In genomic region chr9:47280146-47280545, GRCm38 (mm10) we compare ENCODE assay signal across 7 mouse cellular contexts.
DNase-seq lines count a peak whose midpoint lies in the region; ATAC-seq lines count a peak whose summit lies in the region.

No protein-coding gene starts in this region.

- no peaks in the 10 kb centered on the region for H3K9me3 ChIP-seq in forebrain, embryonic 10.5 days
- H3K9me3 ChIP-seq in hindbrain, embryonic 15.5 days, result no peaks in the 10 kb centered on the region
- no peaks in the 10 kb centered on the region for H3K9me3 ChIP-seq in neural tube, embryonic 14.5 days (ENCODE audit: control insufficient read depth, low read length)

- peak overlapping the region; percentile 84 for H3K27ac ChIP-seq in forebrain, embryonic 10.5 days
- peak overlapping the region; percentile 49 for H3K27ac ChIP-seq in hindbrain, embryonic 15.5 days (replicated peaks)
- H3K27ac ChIP-seq in neural tube, embryonic 14.5 days (ENCODE audit: low read depth, low read length), result peak overlapping the region; percentile 50

- WGBS in forebrain, embryonic 10.5 days, result 23% methylated on average over 7 of the region's 7 CpGs
- WGBS in hindbrain, embryonic 15.5 days, result 26% methylated on average over 7 of the region's 7 CpGs
- WGBS in neural tube, embryonic 14.5 days, result 22% methylated on average over 7 of the region's 7 CpGs

- peak overlapping the region; percentile 16 for H3K4me3 ChIP-seq in forebrain, embryonic 10.5 days
- no peak overlapping the region for H3K4me3 ChIP-seq in hindbrain, embryonic 15.5 days
- H3K4me3 ChIP-seq in neural tube, embryonic 14.5 days (ENCODE audit: low read depth, low read length), result no peak overlapping the region

- peaks cover 71% of the 10 kb centered on the region for H3K4me1 ChIP-seq in forebrain, embryonic 10.5 days
- peaks cover 19% of the 10 kb centered on the region for H3K4me1 ChIP-seq in hindbrain, embryonic 15.5 days (replicated peaks)
- H3K4me1 ChIP-seq in neural tube, embryonic 14.5 days (ENCODE audit: control insufficient read depth, insufficient read depth, low read length), result peaks cover 13% of the 10 kb centered on the region; the same call in 1 of the 2 replicates

- H3K9ac ChIP-seq in hindbrain, embryonic 15.5 days, result no peak overlapping the region
- no peak overlapping the region for H3K9ac ChIP-seq in neural tube, embryonic 14.5 days (replicated peaks; ENCODE audit: low read depth, low read length)

- DNase-seq in left cerebral cortex, postnatal 4 days, result peak; percentile 75
- no peak for DNase-seq in left cerebral cortex, adult 9 months (ENCODE audit: low spot score in 2 of 2)
- DNase-seq in forebrain, embryonic 10.5 days (ENCODE audit: extremely low spot score, low spot score), result peak; percentile 79
- no peak for DNase-seq in frontal cortex, postnatal 25 days (ENCODE audit: low spot score in 2 of 2)

- intact Hi-C loops in left cerebral cortex, postnatal 4 days (cut with DNase I), result no loop called here

- no peak overlapping the region for H3K4me2 ChIP-seq in hindbrain, embryonic 15.5 days
- no peak overlapping the region for H3K4me2 ChIP-seq in neural tube, embryonic 14.5 days (ENCODE audit: low read depth, low read length)

- H3K27me3 ChIP-seq in forebrain, embryonic 10.5 days (ENCODE audit: poor library complexity, severe bottlenecking), result peaks cover 63% of the 10 kb centered on the region
- no peaks in the 10 kb centered on the region for H3K27me3 ChIP-seq in hindbrain, embryonic 15.5 days
- H3K27me3 ChIP-seq in neural tube, embryonic 14.5 days (ENCODE audit: control insufficient read depth, insufficient read depth, low read length), result no peaks in the 10 kb centered on the region

- no peaks in the 10 kb centered on the region for H3K36me3 ChIP-seq in forebrain, embryonic 10.5 days (replicated peaks)
- no peaks in the 10 kb centered on the region for H3K36me3 ChIP-seq in hindbrain, embryonic 15.5 days
- H3K36me3 ChIP-seq in neural tube, embryonic 14.5 days (ENCODE audit: control insufficient read depth, insufficient read depth, low read length), result no peaks in the 10 kb centered on the region

- ATAC-seq in hindbrain, embryonic 15.5 days (ENCODE audit: low FRiP score, low read depth), result no peak
- no peak for ATAC-seq in neural tube, embryonic 14.5 days (ENCODE audit: low read depth)
- no peak for ATAC-seq in frontal cortex, adult (ENCODE audit: low TSS enrichment)

Comparison
In these comparisons a context has a peak if more than half of its experiments do, and no peak if none do; other contexts are left out.
1. DNase-seq: peak in left cerebral cortex, postnatal 4 days (single experiment) and forebrain, embryonic 10.5 days (single experiment); none in left cerebral cortex, adult 9 months (0 of 2) and frontal cortex, postnatal 25 days (0 of 2).
2. Peak in every context shown above with its lines, with median percentiles within 50 percentile points of each other: H3K27ac ChIP-seq.